Mouse (Mus musculus) ES-Bruce4 (cell line): ENCODE measurements around the gene Eif5a.

Experiments used
- CTCF ChIP-seq: IDR thresholded peaks from one replicate; pipeline ENCODE4 v1.8.1; 2011; ENCODE audit warnings: low read depth, low read length
- EP300 ChIP-seq: IDR thresholded peaks from 2 replicates; pipeline ENCODE4 v1.6.1; 2011; ENCODE audit warnings: low read depth, low read length; ENCODE audit not compliant: insufficient read depth
- POLR2A ChIP-seq: IDR thresholded peaks from one replicate; pipeline ENCODE4 v1.8.1; 2011; ENCODE audit warnings: low read length; ENCODE audit not compliant: insufficient read depth

- no peak for TF ChIP-seq EP300
- TF ChIP-seq CTCF: no peak
- TF ChIP-seq POLR2A: no peak
These were observed 49.0 kb upstream of the Eif5a start for GRCm38 (mm10) chr11:69970775-69971174.
